Mouse (Mus musculus) kidney, postnatal 4 days (tissue): ENCODE measurements around the gene Arhgap22.

Experiments used
- DNase-seq, 2 experiments: peaks; one replicate each; pipeline ENCODE4 v3.0.0; 2021; ENCODE audit warnings: mixed read lengths in 2 of 2

Arhgap22 gene

DNA sequence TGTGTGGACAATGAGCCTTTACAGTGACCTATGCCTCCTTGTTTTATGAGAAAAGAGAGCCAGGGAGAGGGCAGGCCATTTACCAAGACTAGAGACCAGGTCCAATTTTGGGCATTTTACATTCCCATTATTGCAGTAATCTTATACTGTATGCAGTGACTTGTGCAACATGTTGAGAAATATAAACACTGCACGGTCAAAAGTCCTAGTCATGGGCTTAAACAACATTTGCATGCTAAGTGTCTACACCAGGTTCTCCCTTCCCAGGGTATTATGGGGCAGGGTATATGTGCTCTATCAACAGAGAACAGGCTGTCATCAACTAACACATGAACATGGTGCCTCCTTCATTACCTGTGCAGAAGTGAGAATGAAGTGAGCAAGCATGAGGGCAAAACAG, 160.3 kb downstream of the Arhgap22 start:
- DNase-seq, result no peak

DNA sequence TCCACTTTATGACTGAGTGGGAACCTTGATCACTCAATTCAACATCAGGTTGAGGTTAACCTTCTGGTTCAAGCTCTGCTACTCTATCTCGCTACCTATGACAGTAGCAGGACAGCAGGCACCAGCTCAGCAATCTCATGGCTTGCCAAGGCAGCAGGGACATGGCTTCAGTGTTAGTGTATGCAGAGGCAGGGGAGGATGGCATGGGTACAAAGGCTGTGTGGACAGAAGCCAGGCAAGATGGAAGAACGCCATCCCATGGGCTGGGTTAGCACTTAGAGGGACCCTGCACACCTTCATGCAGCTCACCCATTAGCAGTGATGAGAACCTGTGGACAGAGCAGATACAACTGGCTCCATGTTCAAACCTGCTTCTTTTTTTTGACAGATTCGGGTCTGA, 163.4 kb downstream of the Arhgap22 start:
- no peak for DNase-seq

DNA sequence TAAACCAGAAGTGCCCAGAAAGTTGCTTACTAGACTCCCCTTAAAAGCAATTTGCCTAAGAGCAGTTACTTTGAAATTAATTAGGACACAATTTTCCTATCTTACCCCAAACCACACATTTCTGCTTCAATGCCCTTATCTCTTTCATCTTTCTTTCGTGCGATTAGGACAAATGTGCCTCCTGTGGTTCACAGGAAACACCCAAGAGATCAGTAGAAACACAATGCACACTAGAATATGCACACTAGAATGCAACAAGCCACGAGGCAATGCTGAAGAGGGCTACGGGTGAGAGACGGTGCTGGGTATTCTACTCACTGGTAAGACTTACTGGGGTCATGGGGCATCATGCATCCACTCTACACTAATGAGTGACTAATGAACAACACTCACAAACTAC, 164.9 kb downstream of the Arhgap22 start:
- DNase-seq, result no peak

DNA sequence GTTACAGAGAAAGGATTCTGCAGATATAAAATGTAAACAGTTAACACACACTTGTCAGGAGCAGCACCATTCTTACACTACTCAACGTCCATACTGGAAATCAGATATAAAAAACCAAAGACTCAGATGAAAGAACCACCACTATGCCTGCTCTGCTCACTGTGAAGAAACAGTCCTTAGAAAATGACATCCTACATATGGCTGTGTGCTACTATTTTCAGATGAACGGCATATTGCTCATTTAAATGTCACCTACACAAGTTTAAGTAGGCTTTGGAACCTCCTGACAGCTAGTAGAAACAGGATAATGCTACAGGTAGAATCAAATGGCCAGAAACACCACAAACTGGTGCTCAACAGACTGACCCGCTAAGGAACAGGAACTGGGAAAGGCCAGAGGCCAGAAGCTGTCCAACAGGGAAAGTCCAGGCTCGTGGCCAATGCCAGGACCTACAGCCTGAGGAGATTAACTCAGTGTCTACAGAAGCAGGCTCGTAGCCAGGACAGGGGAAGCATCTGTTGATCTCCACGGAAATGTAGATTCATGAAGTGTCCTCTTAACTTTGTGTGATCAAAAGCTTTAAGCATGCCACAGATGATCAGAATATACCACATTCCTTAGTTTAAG, 167.1 kb downstream of the Arhgap22 start:
- no peak for DNase-seq

DNA sequence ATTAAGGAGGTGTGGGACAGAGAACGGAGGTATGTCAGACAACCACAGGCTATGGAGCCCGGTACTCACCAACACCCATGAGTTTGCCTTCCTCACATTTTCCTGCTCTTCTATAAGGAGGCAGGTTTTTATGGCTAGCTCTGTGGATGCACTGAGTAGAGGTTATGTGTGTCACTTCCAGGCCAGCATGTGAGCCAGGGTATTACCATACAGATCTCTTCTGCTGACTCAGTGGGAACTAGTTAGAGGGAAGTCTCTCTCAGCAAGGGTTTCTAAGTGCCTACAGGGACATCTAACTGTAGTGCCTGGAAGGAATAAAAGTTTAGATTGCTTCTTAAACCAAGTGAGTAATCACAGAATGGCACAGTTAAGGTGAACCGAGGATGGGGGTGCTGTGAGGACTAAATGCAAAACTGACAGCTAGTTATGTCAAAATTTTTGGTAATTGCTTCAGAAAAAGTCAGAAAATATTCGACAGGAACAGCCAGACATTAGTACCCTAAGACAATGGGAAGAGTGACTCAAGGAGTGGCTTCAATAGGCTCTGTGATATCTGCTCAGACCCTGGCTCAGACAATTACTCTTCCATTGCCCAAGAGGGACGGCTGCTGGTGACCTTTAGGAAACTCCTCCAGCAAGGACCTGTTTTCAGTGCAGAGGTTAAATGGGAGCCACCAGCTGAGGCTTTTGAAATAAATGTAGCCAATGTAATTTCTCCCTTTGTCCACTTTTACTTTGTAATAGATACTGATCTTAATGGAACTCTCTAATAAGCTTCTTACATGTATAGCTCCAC, 184.4 kb downstream of the Arhgap22 start:
- no peak for DNase-seq

DNA sequence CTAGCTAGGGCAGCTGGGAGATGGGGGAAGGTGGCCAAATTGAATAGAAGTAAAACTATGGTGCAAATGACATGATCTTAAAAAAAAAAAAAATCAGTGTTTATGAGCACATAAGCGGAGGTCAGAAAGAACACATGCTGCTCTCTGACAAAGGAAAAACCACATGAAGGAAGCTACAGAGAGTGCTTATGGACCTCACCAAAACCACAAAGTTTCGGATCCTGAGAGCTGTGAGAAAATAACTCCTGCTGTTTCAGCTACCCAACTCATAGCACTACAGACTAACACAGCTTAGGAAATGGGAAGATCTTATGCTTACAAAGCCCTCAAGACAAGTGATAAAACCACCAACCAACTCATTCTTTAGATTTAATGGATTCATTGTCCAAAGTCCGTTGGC, 186.2 kb downstream of the Arhgap22 start:
- DNase-seq, result no peak

DNA sequence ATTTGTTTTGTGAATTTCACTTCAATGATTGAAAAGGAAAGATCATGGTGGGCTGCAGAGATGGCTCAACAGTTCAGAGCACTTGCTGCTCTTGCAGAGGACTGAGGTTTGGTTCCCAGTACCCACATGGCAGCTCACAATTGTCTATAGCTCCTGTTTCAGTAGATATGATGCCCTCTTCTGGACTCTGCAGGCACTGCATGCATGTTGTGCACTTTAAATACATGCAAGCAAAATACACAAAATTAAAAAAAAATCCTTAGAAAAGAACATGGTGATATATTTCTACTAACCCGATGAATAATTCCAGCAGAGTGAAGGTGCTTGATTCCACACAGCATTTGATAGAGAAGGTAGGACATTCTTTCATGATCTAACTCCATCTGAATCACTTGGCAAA, 188.5 kb downstream of the Arhgap22 start:
- peak; percentile 17 to 28 for DNase-seq

DNA sequence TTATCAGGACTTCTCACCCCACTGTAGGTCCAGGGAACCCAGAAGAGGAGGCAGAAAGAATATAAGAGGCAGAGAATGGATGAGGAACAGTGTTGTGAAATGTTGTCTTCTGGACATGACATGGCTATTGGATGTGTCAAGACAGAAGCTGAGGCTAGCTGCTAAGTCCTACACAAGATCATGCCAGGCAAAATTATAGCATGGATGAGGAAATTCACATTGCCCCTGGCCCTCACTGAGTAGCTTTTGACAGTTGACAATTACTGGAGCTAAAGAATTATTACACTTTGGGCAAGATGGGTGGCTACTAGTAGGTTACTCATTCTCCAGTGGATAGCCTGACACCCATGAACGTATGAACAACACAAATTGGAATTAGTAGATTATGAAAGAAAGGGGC, 201.9 kb downstream of the Arhgap22 start:
- DNase-seq, result no peak

DNA sequence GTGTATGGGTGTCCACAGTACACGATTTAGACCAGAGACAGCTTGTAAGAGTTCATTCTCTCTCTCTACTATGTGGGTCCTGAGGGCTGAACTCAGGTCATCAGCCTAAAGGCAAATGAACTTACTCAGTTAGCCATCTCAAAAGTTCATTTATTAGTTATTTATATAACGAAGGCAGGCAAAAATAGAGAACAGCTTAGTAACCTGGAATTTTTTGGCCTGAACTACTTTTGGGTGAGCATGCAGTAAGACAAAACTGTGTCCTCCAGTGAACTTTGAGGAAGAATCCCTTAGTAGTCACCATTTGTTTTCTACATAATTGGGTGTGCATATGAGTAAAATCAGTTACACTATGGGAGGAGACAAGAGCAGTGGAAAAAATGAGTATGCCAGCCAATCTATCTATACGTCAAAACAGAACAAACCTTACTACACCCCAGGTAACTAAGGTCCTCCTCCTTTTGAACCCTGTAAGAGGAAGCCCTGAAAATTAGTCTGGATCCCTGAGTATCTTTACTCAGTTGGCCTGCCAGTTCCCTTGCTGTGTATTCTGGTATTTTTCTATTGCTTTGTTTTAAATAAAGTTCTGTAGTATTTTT, 204.6 kb downstream of the Arhgap22 start:
- no peak for DNase-seq
